Mouse (Mus musculus): ENCODE results near the gene Polr1a.
"Not testable (repeated sequence)": the region's sequence is repeated elsewhere in the genome, so short reads cannot be mapped to it uniquely, and the experiment has no call there.

Gene Polr1a

DNA sequence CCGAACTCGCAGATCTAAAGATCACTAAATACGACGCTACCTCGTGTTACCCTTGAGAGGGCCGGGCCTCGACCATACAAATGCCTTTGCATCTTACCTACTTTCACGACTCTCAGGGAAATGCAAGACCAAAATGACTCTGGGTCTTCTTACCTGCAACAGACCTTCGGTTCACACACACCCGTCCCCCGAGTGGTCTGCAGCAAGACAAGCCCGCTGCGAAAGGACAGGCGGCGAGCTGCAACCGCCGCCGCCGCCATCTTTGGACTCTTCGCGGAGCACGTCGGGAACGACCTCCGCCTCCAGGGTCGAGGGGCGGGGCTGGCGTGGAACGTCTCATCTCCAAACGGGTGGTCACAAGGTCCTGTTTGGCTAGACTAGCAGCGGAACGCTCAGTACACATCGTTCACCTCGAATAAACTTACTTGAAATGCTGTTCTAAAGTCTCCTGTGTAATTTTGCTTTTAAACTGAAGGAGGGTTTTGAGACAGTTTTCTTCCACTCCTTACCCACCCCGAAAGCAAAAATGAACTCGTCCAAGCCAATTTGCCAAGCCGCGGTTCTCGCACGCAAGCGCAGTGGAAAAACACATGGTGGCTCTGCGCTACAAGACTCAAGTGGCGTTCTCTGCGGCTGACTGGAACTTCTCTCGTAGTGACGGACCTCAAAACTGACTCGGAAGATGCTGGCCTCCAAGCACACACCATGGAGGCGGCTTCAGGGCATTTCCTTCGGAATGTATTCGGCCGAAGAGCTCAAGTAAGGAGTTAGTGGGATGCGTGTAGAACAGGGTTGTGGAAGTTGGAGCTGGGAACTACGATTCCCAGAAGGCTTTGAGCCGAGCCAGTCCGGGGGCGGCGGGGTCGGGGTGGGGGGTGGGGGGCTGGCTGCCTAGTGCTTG, at the start of gene Polr1a, which contains the start of gene Ptcd3:
Gene Polr1a, plus strand, starts transcription at position 573 of the 901 bp plus-strand sequence.
Gene Ptcd3, minus strand, starts transcription at position 270 of the 901 bp plus-strand sequence.
- DNase-seq (ENCODE audit: low read depth): peak; percentile 92

DNA sequence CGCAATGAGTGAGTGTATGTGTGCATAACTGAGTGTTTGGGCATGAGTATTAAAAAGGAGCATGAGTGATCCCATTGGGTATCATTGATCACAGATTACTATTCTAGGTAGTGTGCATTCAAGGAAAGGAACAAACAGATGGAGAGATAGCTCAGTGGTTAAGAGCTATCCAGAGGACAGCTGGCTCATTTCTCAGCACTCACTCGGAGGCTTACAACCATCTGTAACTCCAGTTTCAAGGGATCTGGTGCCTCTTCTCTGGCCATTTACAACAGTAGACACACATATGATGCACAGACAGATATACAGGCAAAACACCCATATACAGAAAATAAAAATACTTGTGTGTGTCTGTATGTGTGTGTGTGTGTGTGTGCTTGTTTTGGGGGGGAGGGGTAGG, 41.1 kb upstream of the Polr1a start:
- DNase-seq (ENCODE audit: low read depth): no peak

DNA sequence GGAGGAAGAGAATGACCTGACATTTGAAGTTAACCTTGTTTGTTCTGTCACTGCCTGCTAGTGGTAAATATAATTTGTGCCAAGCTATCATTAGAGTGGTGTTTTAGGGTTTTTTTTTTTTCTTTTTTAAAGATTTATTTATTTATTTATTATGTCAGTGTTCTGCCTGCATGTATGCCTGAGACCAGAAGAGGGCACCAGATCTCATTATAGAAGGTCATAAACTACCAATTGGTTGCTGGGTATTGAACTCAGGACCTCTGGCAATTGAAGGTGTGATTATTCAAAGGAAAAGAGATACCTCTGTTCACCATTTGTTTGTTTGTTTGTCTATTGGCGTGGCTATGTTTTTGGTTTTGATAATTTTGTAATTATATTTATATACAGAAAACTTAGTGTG, 40.0 kb upstream of the Polr1a start:
- peak; percentile 9 for DNase-seq (ENCODE audit: low read depth)

DNA sequence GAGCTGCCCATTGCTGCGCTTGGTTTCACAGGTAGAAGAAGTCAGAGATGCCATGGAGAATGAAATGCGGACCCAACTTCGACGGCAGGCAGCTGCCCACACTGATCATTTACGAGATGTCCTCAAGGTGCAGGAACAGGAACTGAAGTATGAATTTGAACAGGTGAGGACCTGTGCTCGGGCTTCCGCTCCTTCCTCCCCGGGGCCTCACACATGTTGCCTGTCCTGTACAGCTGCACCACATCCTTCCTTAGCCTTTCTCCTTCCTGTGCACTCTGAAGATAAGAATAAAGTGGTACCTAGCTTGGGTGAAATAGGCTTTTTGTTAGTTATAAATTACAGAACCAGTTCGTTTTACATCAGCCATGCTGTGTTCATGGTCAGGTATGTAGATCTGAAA, 37.5 kb upstream of the Polr1a start:
- DNase-seq (ENCODE audit: low read depth): no peak

DNA sequence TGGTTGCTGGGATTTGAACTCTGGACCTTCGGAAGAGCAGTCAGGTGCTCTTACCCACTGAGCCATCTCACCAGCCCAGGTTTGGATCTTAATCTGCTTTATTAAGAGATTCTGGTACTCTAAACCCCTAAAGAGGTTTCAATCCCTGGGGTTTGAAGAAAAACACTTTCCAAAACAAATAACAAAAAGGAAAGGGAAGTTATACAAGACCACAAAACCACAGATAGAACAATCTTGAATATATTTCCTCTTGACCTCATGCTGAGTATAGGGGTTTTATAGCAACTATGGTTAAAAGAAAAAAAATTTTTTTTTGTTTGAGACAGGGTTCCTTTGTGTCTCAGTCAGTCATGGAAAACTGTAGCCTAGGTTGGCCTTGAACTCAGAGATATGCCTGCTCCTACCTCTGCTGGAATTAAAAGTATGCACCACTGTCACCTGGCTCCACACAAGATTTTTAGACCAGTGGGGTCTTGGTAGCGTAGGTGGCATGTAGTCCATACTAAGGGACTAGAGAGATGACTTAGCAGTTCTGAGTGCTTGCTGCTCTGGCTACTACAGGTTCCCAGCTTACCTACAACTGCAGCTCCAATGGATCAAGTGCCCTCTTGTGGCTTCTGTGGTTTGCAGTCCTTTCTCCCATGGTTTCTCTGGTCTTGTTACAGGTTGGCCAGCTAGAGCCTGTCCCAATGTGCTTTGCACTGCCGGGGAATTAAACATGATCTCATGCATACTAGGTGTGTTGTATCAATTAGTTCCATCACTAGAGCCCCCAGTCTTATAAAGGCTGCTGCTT, 30.7 kb upstream of the Polr1a start:
- DNase-seq (ENCODE audit: low read depth): no peak

DNA sequence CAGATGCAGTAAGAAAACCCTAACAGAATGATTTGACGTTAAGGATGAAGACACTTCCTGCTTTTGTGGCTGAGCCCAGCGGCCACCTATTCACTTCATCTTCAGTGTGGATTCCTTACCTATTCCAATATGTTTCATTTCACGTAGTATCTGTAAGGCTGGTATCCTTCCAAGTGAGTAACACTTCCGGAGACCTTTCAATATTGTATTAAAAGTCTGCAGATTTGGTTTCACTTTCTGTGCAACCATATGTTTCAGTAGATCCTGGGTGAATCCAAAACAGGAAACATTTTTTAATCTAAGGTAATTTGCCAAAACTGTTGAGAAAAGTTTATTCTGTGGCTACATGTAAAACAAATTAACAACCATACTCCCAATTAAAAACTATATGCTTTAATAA, 15.6 kb upstream of the Polr1a start:
- no peak for DNase-seq (ENCODE audit: low read depth)

DNA sequence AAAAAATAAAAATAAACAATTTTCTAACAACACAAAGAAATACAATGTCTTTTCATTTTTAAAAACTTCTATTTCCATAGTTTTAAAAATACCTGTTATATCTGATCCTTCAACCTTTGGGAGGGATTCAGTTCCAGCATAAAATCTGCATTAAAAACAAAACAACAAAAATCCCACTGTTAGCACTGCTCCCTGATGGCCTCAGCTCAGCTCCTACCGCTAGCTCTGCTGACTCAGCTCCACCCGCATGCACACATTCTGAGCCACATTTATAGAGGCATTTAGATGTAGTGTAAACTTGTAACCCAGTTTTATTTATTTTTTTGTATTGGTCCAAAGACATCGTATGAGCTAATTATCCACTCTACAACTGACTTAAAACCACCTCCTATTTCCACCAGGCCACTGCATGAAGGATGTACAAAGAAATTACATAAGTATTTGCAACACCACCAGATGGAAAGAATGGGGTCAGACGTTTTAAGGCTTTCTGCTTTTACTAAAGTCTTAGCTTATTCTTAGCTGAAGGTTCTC, 1.1 kb upstream of the Polr1a start:
- no peak for DNase-seq (ENCODE audit: low read depth)

DNA sequence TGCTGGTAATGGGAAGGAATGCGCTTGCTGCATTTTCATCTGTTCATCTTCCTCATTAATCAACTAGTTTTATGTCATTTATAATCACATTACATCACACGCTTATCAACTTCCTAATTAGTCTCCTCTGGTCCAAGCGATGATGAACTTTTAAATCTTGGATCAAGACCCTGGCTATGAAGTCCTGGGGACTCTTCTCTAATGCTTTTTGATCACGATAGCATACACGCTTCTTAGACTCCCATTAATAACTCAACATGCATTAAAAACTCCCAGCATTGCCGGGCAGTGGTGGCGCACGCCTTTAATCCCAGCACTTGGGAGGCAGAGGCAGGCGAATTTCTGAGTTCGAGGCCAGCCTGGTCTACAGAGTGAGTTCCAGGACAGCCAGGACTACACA, 531 bp downstream of the Polr1a start:
- no peak for DNase-seq (ENCODE audit: low read depth)

DNA sequence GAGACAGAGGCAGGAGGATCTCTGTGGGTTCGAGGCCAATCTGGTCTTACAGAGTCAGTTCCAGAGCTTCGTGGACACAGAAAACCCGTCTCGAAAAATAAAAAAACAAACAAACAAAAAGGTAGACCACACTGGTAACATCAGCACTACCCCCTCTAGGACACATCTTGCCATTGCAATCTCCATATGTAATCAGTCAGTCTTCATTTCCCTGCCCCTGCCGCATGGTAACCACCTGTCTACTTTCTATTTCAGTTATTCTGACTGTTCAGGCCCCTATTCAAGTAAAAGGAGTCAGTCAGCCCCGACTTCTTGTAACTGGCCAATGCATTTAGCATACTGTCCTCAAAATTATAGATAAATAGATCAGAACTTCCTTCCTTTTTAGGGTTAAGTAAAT, 987 bp downstream of the Polr1a start:
- DNase-seq (ENCODE audit: low read depth): no peak

DNA sequence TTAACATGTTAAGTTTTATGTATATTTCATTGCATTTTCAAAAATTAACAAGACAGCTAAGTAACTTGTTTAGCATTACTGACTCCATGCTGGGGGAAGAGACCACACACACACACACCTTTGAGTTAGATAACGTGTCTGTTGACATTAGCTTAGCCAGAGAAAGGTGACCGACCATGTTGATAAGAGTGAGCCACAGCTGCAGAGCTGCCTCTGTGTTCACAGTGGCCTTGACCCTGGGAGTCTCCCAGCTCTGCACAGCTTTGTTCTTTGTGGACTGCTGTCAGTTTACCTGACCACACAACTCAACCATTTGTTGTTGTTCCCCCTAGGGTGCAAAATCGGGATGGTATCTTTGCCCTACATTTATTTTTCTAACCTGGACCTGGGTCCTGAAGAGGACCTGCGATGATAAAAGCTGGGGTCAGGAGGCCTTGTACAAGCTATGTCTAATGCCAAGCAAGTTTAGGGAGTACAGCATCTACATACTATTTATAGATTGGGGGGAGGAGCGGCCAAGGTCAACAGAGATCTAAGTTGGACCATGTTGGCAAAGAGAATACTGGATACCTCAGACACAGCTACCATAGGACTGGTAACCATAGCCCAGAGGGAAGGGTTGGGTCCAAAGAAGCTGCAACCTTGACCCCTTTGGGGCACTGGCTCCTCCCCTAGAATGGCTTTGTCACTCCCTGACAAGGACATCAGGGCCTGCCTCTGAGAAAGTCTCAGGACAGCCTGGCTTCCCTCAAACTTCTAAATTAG, 3.0 kb downstream of the Polr1a start:
- no peak for DNase-seq (ENCODE audit: low read depth)

DNA sequence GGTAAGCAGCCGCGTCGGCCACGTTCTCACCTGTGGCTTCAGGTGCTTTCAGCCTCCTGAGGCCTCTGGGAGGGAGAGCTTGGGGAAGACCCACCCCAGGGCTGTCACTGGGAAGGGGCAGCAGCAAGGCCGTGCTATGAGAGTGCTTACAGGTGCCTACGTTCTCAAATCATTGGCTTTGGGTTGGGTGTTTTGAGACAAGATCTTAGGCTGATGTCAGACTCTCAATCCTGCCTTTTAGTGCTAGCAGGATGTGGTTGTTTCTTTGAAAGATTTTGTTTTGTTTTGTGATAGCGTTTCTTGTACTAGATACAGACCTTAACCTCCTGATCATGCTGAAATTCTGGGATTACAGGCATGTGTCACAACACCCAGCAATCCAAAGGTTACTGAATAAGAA, 11.9 kb downstream of the Polr1a start:
- DNase-seq (ENCODE audit: low read depth): no peak

DNA sequence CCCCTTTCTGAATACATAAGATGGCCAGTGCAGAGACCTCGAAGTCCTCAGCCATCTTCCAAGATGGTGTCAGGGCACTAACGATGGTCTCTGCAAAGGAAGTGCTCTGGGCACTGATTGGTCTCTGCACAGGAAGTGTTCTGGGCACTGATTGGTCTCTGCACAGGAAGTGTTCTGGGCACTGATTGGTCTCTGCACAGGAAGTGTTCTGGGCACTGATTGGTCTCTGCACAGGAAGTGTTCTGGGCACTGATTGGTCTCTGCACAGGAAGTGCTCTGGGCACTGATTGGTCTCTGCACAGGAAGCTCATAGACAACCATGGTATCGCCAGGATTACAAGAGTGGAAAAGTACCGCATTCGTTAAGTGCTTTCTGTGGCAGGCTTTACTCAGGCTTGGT, 16.4 kb downstream of the Polr1a start:
- DNase-seq (ENCODE audit: low read depth): not testable (repeated sequence)

DNA sequence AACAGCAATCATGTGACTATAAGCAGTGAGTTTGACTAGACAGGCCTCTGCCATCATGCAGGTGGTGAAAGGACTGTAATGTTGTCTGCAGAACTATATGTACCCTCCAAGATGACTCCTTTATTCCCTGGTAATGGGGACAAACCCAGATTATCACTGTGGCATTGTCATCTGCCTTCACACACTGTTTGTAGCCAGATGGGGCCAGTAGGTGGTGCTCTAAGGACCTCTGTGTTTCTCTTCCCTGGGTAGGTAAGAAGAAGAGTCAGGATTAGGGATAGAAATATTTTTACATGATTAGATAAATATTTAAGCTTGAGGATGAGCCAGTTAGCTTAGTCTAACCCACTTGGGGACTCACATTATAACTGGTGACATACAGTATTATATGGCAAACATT, 19.1 kb downstream of the Polr1a start:
- no peak for DNase-seq (ENCODE audit: low read depth)

DNA sequence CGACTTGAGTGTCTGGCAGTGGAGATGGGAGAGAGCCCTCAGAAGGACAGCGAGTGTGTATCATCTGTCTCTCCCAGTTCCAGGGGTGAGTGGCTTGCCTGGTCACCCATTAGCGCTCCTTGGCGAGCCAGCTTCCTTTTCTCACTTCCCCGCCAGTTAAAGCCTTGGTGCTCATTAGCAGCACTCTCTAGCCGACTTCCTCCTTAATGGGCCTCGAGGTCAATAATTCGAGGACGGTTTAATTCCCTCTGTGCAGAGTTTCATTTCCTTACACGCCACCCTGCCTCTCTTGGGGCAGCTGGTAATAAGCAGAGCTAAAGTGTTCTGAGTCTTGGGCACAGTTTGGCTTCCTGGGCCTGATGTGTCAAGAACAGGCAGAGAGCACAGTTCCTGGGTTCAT, 21.2 kb downstream of the Polr1a start:
- DNase-seq (ENCODE audit: low read depth): no peak

DNA sequence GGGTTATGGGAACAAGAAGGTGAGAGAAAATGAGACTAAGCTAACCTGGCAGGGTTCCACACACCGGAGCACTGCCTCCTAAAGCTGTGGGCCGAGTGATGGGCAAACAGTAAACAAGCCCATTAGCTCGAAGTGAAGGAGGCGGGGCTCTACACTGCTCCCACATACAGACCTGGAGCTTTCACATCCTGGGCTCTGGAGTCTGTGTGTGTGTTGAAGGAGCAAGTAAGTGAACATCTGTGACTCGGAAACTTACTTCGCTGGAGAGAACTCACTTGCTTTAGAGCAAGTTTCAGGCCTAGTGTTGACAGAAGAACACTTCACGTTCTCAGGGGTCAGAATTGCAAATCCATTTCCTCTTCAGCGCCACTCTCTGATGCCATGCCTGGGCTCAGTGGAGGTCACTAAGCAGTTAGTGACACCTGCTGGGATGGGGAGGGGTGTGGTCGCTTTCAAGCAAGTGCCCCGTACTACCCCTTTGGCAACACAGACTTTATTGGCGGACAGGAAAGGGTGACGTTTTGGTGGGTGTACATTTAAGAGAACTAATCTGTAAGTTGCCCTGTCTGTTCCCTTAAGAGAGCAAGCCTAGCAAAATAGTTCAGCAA, 22.1 kb downstream of the Polr1a start:
- no peak for DNase-seq (ENCODE audit: low read depth)

DNA sequence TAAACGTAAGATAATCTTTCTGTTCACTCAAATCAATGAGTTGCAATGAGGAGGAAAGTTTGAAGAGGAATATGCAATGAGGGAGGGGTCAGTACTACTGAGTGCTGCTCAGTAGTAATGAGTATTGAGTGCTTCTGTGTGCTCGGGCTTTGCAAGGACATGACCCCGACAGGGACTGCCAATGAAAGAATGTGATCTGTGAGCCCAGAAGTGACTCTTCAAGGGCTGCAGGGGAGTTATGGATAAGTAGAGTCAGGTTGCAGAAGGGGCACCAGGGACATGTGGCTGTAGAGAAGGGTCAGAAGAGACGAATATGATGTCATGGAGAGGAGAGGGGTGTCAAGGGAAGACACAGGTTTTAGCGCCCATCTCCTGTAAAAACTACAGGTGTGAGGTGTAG, 23.5 kb downstream of the Polr1a start:
- DNase-seq (ENCODE audit: low read depth): no peak

DNA sequence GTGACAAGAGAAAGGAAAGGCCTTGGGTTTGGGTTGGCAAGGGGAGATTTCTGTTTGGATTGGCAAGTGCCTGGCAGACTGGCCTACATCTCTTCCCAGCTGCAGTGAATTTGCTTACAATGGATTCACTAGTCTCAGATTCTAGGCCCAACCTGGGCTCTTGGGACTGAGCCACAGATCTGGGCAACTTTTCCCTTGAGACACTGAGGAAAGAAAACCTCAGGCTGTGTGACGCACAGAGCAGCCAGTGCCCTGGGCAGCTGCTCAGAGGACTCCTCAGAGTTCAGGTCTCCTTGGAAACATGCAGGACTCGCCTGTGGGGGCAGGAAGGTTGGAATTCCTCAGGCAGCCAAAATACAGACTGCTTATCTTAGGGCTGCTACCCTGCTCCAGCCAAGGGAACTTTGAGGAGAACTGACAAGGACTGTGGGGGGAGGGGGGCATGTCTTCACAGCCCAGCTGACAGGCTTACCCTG, 25.3 kb downstream of the Polr1a start:
- no peak for DNase-seq (ENCODE audit: low read depth)

DNA sequence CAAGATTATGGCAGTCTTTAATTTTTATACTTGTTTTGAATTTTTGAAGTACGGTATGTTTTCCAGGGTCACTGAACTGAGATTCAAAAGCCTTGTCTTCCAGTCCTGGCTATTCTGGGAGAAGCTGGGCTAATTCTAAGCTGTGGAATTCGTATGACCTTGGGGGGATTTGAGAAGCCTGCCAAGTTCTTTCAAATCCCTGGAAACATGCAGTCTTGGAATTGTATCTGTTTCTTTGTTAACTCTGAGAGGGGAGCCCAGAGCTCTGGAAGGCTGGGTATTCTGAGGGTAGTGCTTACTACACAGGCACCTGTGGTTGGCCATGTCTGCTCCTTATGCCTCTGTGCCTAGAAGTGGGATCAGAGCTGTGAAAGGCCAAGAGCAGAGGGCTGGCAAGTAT, 26.9 kb downstream of the Polr1a start:
- no peak for DNase-seq (ENCODE audit: low read depth)

DNA sequence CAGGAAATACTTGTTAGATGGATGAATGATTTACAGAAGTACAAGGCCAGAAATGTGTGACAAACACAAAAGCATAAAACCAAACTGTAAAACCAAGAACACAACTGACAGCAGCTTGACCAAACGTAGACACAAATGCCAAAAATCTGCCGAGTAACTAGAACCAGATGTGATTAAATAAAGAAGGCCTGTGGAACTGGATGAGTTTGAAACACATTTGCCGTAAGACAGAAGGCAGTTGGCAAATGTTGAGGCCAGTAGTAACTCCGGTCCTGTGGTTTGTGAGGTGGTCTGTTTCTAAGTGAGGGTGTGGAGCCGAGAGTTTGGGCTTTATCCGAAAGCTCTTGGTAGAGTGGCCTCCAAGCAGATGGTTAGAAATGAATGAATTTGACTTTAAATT, 32.1 kb downstream of the Polr1a start:
- no peak for DNase-seq (ENCODE audit: low read depth)

DNA sequence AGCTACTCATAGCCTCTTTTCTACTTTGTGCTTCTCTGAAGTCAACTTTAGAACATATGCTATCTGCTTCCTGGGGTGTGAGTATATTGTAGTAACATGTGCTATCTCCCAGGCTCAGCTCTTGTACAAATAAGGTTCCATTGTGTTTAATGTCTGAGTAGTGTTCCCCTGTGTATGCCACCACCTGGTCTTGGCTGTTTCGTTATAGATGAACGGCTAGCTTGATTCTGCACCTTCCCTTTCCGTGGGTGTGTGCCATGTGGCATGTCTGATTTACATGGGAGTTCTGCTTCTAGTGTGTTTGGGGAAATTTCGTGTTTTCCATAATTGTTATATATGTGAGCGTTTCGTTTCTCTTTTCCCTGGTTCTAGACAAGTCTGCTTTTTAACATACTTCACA, 36.2 kb downstream of the Polr1a start:
- DNase-seq (ENCODE audit: low read depth): no peak

DNA sequence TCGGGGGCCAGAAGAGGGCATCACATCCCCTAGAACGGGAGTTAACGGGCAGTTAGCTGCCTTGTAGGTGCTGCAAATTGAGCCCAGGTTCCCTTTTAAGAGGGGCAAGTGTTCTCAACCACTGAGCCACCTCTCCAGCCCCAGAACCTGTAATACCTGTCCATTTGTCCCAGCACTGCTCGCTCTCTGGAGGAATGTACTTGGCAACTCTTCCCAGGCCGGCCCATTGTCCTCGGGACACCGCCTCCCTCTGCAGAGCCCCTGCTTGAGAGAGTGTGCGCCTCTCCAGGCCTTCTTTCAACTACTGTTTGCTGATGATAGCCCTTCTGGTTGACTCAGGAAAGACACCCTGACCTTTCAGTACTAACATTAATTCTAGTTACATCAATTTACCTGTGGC, 37.3 kb downstream of the Polr1a start:
- no peak for DNase-seq (ENCODE audit: low read depth)

DNA sequence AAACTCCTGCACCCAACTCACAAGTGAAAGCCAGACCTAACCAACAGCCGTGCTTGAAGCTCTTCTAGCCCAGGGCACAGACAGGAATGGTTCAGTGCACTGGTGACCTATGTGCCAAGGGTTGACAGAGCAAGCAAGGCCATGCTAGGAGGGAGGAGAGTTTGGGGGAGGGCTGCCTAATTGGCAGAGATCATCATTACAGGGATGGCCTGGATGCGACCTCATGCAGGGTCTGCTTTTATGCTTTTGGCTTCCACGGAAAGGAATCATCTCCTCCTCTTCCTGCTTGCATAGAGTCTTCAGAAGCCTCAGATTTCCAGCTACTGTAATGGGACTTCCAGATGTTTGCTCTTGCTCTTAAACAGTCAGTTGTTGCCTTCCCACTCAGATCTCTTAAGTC, 40.9 kb downstream of the Polr1a start:
- no peak for DNase-seq (ENCODE audit: low read depth)
